Mouse (Mus musculus): ENCODE measurements at regions not wholly inside any gene's neighbourhood (a gene's known extent, or its start where the extent isn't known, plus 50 kb on each side); places are given as distances from the start of the nearest gene placed in this dataset.

DNA sequence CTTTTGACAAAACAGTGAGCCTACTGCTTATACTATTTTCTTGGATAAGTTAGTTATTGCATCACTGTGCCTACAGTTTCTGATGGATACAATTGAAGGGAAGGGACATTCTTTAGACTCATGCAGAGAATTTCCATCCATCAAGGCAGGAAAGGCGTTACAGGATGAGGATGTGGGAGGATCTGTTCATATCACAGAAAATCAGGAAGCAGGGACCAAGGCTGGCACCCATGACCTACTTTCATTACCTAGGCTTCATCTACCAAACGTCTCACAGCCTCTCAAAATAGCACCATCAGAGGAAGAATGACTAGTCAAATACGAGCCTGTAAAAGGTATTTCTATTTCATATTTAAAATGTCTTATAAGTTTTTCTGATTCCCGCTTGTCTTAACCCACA, 56.4 kb downstream of the Fam181b start:
- Histone ChIP-seq H3K4me1 (replicated peaks; ENCODE audit: low read depth, low read length) (no peaks in the 10 kb centered on the region), H3K9me3 (ENCODE audit: low read length) (no peaks in the 10 kb centered on the region), H3K4me3 (replicated peaks; ENCODE audit: low read length) (no peak overlapping the region), H3K36me3 (ENCODE audit: insufficient read depth, low read length) (no peaks in the 10 kb centered on the region), H3K27me3 (ENCODE audit: insufficient read depth, low read length) (no peaks in the 10 kb centered on the region)
- no peak for TF ChIP-seq POU5F1 (IDR thresholded peaks at IDR 0.05; ENCODE audit: borderline replicate concordance, low read length)
- TF ChIP-seq NANOG (IDR thresholded peaks at IDR 0.05; ENCODE audit: borderline replicate concordance, low read length): no peak
- TF ChIP-seq CTCF (conservative IDR thresholded peaks at IDR 0.05; ENCODE audit: low read length): no peak

- H3K4me3 ChIP-seq (replicated peaks; ENCODE audit: low read length): no peak overlapping the region
- H3K27me3 ChIP-seq (ENCODE audit: insufficient read depth, low read length): no peaks in the 10 kb centered on the region; the same call in 1 of the 2 replicates
- peaks cover 21% of the 10 kb centered on the region for H3K9me3 ChIP-seq (ENCODE audit: low read length)
- 0 out of 2 replicates have a peak, but pooled peaks cover 4% of the 10 kb centered on the region for H3K4me1 ChIP-seq (replicated peaks; ENCODE audit: low read depth, low read length)
- no peak for TF ChIP-seq NANOG (IDR thresholded peaks at IDR 0.05; ENCODE audit: borderline replicate concordance, low read length)
- TF ChIP-seq CTCF (conservative IDR thresholded peaks at IDR 0.05; ENCODE audit: low read length): peak; percentile 29
- no peak for TF ChIP-seq POU5F1 (IDR thresholded peaks at IDR 0.05; ENCODE audit: borderline replicate concordance, low read length)
- no peaks in the 10 kb centered on the region for H3K36me3 ChIP-seq (ENCODE audit: insufficient read depth, low read length)
Observed at GRCm38 (mm10) chr7:93147379-93147778, 67.7 kb downstream of the Fam181b start.

- TF ChIP-seq NANOG (IDR thresholded peaks at IDR 0.05; ENCODE audit: borderline replicate concordance, low read length) (no peak), CTCF (conservative IDR thresholded peaks at IDR 0.05; ENCODE audit: low read length) (no peak), POU5F1 (IDR thresholded peaks at IDR 0.05; ENCODE audit: borderline replicate concordance, low read length) (no peak)
- Histone ChIP-seq H3K4me1 (replicated peaks; ENCODE audit: low read depth, low read length) (0 out of 2 replicates have a peak, but pooled peaks cover 2% of the 10 kb centered on the region), H3K9me3 (ENCODE audit: low read length) (peaks cover 23% of the 10 kb centered on the region), H3K36me3 (ENCODE audit: insufficient read depth, low read length) (no peaks in the 10 kb centered on the region), H3K27me3 (ENCODE audit: insufficient read depth, low read length) (no peaks in the 10 kb centered on the region; the same call in 1 of the 2 replicates), H3K4me3 (replicated peaks; ENCODE audit: low read length) (no peak overlapping the region)
Observed at GRCm38 (mm10) chr7:93151321-93151720, 71.7 kb downstream of the Fam181b start.

- no peaks in the 10 kb centered on the region for H3K27me3 ChIP-seq (ENCODE audit: insufficient read depth, low read length)
- no peak for TF ChIP-seq NANOG (IDR thresholded peaks at IDR 0.05; ENCODE audit: borderline replicate concordance, low read length)
- TF ChIP-seq POU5F1 (IDR thresholded peaks at IDR 0.05; ENCODE audit: borderline replicate concordance, low read length): no peak
- TF ChIP-seq CTCF (conservative IDR thresholded peaks at IDR 0.05; ENCODE audit: low read length): no peak
- H3K4me1 ChIP-seq (replicated peaks; ENCODE audit: low read depth, low read length): no peaks in the 10 kb centered on the region
- no peaks in the 10 kb centered on the region for H3K36me3 ChIP-seq (ENCODE audit: insufficient read depth, low read length)
- H3K4me3 ChIP-seq (replicated peaks; ENCODE audit: low read length): no peak overlapping the region
- no peaks in the 10 kb centered on the region for H3K9me3 ChIP-seq (ENCODE audit: low read length)
Observed at GRCm38 (mm10) chr7:93197106-93197505, 117.4 kb downstream of the Fam181b start.
